In genomic region chr1:75168472-75169464, GRCm38 (mm10) we compare ENCODE assay signal across 8 mouse cellular contexts. TPM values are rescaled to one million over a fixed set of nuclear protein-coding genes. Genes with fewer than 3 reads are reported as not detected.
A peak's percentile ranks its signal among the peaks of the same experiment; 100 is the strongest.
DNase-seq lines count a peak whose midpoint lies in the region; ATAC-seq and TF ChIP-seq lines count a peak whose summit lies in the region.

TSS of gene Zfand2b (plus strand) at chr1:75168646.

- H3K4me3 ChIP-seq in cortical plate, adult 2 months (ENCODE audit: insufficient read depth, low read length): peak within 1 kb of the TSS; percentile 46
- peak within 1 kb of the TSS; percentile 93 for H3K4me3 ChIP-seq in megakaryocyte, embryonic 14.5 days (replicated peaks)

- DNase-seq in gastrocnemius, adult 8-10 months (ENCODE audit: low spot score in 2 of 2): peak; percentile 95 to 96
- peak; percentile 70 for DNase-seq in hindlimb bud, embryonic 11.5 days (ENCODE audit: extremely low spot score, low read depth, low spot score)
- peak; percentile 85 to 93 for DNase-seq in left cerebral cortex, adult 8-10 months (ENCODE audit: low spot score in 2 of 2)
- peak; percentile 97 for DNase-seq in right cerebral cortex, postnatal 10 days (ENCODE audit: low spot score in 2 of 2)
- peak; percentile 96 for DNase-seq in urinary bladder, postnatal 25 days (ENCODE audit: low spot score)

- no peaks in the 10 kb centered on the region for H3K9me3 ChIP-seq in megakaryocyte, embryonic 14.5 days

- ATAC-seq in activated CD4-positive, CD25-positive, alpha-beta regulatory T cell, adult 4 months: peak; percentile 90

- peaks cover 45% of the 10 kb centered on the region for H3K36me3 ChIP-seq in megakaryocyte, embryonic 14.5 days (replicated peaks; ENCODE audit: low read length)

- no peak within 1 kb of the TSS for H3K27ac ChIP-seq in cortical plate, adult 2 months (ENCODE audit: insufficient read depth, low read length)

- TF ChIP-seq POLR2A in cortical plate, adult 2 months (IDR thresholded peaks at IDR 0.05; ENCODE audit: extremely low read depth, insufficient read depth, low read length): peak; percentile 76

- H3K27me3 ChIP-seq in megakaryocyte, embryonic 14.5 days (replicated peaks): no peaks in the 10 kb centered on the region

- H3K4me1 ChIP-seq in cortical plate, adult 2 months (ENCODE audit: control insufficient read depth, insufficient read depth, low read length): peaks cover 5% of the 10 kb centered on the region
- peaks cover 37% of the 10 kb centered on the region for H3K4me1 ChIP-seq in megakaryocyte, embryonic 14.5 days

- no peak for TF ChIP-seq CTCF in cortical plate, adult 2 months (IDR thresholded peaks at IDR 0.05; ENCODE audit: extremely low read depth, insufficient read depth, low read length)

RNA-seq across cellular contexts. Expression of gene Zfand2b, which starts in this region (rescaled TPM):
- polyA plus RNA-seq in activated CD4-positive, CD25-positive, alpha-beta regulatory T cell, adult 4 months (2017; shearing (Covaris generic)): 10 to 100 TPM; 52.2 to 58.8 TPM
- polyA plus RNA-seq in cortical plate, adult 2 months (2012; rRNA removed): 64.3 and 64.9 TPM in 2 replicates
- 10 to 100 TPM; 14.1 to 20.1 (median 15.3) TPM for total RNA-seq in gastrocnemius, adult 8-10 months (2022)
- total RNA-seq in left cerebral cortex, adult 8-10 months (2022): 10 to 100 TPM; 27.2 to 29.4 (median 28.0) TPM
- 20.4 and 28.1 TPM in 2 replicates for polyA plus RNA-seq in megakaryocyte, embryonic 14.5 days (2012; ENCODE audit: insufficient read depth, low replicate concordance)
